Mouse (Mus musculus): Measurements from ENCODE around the gene Tmem183a. TPM values are rescaled to one million over a fixed set of nuclear protein-coding genes. Genes with fewer than 3 reads are reported as not detected.

The Tmem183a gene
- polyA plus RNA-seq (2014; fragmentation: Illumina TruSeq; extraction: RNeasy Lipid Tissue Mini Kit (QIAGEN cat#74804); ENCODE audit: low read depth, low replicate concordance), result 14.8 TPM

DNA sequence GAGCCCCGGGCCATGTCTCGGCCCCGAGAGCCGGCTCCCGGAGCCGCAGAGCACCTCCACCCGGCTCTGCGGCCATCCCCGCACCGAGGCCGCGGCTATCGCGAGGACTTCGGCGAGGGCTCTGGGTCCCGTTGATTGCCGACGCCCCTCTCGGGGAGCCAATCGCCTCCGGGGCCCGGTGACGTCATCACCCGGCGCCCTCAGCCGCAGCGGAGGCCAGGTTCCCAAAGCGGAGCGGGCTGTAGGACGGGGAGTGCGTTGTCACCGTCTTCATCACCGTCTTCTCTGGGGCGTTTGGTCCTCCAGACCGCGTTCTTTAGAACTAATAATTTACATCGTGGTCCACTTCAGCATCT, at the start of gene Tmem183a:
Gene Tmem183a, minus strand, starts transcription at position 123 of the 356 bp plus-strand sequence.

DNA sequence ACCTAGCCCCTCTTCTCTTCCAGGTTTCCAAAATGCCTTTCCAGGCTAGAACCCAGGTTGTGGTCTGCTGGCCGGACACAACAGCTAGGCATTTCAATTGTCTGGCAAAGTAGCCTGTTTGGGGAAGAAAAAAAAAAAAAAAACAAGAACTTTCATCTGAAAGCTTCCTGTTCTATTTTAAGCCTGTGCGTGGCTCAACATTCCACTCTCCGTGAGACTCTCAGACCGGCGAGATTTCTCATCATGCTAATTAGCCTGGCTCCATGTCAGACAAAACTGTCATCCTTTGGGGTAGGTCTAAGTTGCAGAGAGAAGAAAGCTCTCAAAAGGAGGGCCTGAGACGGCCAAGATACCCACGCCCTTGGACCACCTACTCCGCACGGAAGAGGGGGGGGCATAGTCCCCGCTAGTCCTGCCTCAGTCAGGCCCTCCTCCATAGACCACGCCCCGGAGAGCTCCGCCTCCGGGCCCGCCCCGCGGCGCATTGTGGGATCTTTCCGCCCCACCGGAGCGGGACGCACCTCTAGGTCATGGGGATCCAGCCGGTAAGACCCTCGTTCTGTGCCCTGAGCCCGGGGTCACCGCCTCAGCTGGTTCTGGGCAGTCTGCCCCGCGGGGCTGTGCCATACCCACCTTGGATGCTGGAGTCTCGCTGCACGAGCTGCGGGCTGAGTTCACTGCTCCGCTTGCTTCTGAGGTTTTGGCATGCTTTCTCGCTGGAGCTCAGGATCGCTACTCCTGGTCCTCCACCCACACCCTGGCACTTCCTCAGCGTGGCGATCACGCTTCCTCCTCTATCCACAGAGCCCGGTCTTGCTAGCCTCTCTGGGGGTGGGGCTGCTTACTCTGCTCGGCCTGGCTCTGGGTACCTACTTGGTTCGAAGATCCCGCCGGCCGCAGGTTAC, 44.0 kb upstream of the Tmem183a start, which contains the start of gene Cyb5r1:
Gene Cyb5r1, plus strand, starts transcription at position 51 of the 905 bp plus-strand sequence.

DNA sequence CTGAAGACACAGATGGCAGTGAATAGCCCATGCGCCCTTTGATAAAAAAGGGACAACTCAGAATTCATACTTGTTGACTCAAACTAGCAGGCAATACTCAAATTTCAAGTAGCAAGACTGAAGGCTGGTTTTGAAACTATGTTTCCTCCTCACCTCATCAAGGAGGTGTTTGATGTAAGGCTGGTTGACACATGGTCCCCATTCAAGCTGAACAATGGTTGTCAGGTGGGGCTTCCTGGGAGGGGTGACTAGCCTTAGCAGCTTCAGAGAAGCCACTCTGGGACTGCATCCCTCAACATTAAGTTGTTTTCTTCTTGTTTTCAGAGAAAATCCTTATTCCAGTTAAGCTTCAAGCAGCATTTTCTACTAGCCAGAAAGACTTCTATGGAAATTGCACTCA, 23.9 kb upstream of the Tmem183a start, which contains the start of gene 4933406M09Rik:
Gene 4933406M09Rik, plus strand, starts transcription at position 275 of the 400 bp plus-strand sequence.

DNA sequence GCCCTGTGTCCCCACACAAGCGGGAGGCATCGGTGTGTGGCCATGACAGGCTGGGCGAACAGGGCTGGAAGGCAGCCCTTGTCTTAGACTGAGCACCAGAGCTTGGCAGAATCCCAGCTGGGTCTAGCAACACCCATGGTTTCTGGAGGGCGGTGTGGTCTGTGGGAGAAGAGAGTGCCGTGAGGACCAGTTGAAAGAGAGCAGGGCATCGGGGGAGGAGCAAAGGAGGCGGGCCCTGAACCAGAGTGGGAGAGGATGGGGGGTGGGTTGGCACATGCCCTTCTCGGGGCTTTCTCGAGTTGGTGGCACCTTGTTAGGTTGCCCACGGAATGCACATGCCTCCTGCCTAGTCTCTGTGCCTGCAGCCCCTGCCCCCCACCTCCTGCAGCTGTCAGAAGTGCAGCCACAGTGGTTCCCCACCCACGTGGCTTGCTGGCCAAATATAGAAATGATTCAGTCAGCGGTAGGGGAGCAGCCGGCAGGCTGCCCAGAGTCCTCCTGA, 29.0 kb downstream of the Tmem183a start, which contains the start of gene Ppfia4:
Gene Ppfia4, minus strand, starts transcription at position 159 of the 502 bp plus-strand sequence.

Other genes starting within 250 kb of the Tmem183a start
- 0.71 TPM for gene Chil1, start 179.8 kb downstream of the Tmem183a start, polyA plus RNA-seq (2014; fragmentation: Illumina TruSeq; extraction: RNeasy Lipid Tissue Mini Kit (QIAGEN cat#74804); ENCODE audit: low read depth, low replicate concordance)
- gene Mybph, start 168.5 kb downstream of the Tmem183a start, polyA plus RNA-seq (2014; fragmentation: Illumina TruSeq; extraction: RNeasy Lipid Tissue Mini Kit (QIAGEN cat#74804); ENCODE audit: low read depth, low replicate concordance), result not detected
- 9.8 TPM for gene Adora1, start 126.5 kb downstream of the Tmem183a start, polyA plus RNA-seq (2014; fragmentation: Illumina TruSeq; extraction: RNeasy Lipid Tissue Mini Kit (QIAGEN cat#74804); ENCODE audit: low read depth, low replicate concordance)
- not detected for gene Myog, start 72.0 kb downstream of the Tmem183a start, polyA plus RNA-seq (2014; fragmentation: Illumina TruSeq; extraction: RNeasy Lipid Tissue Mini Kit (QIAGEN cat#74804); ENCODE audit: low read depth, low replicate concordance)
- 1.8 TPM for gene Ppfia4, start 29.1 kb downstream of the Tmem183a start, polyA plus RNA-seq (2014; fragmentation: Illumina TruSeq; extraction: RNeasy Lipid Tissue Mini Kit (QIAGEN cat#74804); ENCODE audit: low read depth, low replicate concordance)
- gene 4933406M09Rik, start 24.0 kb upstream of the Tmem183a start, polyA plus RNA-seq (2014; fragmentation: Illumina TruSeq; extraction: RNeasy Lipid Tissue Mini Kit (QIAGEN cat#74804); ENCODE audit: low read depth, low replicate concordance), result not detected
- 30.1 TPM for gene Cyb5r1, start 43.6 kb upstream of the Tmem183a start, polyA plus RNA-seq (2014; fragmentation: Illumina TruSeq; extraction: RNeasy Lipid Tissue Mini Kit (QIAGEN cat#74804); ENCODE audit: low read depth, low replicate concordance)
- 114 TPM for gene Adipor1, start 53.4 kb upstream of the Tmem183a start, polyA plus RNA-seq (2014; fragmentation: Illumina TruSeq; extraction: RNeasy Lipid Tissue Mini Kit (QIAGEN cat#74804); ENCODE audit: low read depth, low replicate concordance)
- 21.7 TPM for gene Klhl12, start 93.6 kb upstream of the Tmem183a start, polyA plus RNA-seq (2014; fragmentation: Illumina TruSeq; extraction: RNeasy Lipid Tissue Mini Kit (QIAGEN cat#74804); ENCODE audit: low read depth, low replicate concordance)
- 11.0 TPM for gene Rabif, start 132.7 kb upstream of the Tmem183a start, polyA plus RNA-seq (2014; fragmentation: Illumina TruSeq; extraction: RNeasy Lipid Tissue Mini Kit (QIAGEN cat#74804); ENCODE audit: low read depth, low replicate concordance)
- gene Mgat4e, start 187.7 kb upstream of the Tmem183a start, polyA plus RNA-seq (2014; fragmentation: Illumina TruSeq; extraction: RNeasy Lipid Tissue Mini Kit (QIAGEN cat#74804); ENCODE audit: low read depth, low replicate concordance), result not detected
- gene Kdm5b, start 198.2 kb upstream of the Tmem183a start, polyA plus RNA-seq (2014; fragmentation: Illumina TruSeq; extraction: RNeasy Lipid Tissue Mini Kit (QIAGEN cat#74804); ENCODE audit: low read depth, low replicate concordance), result 5.4 TPM

Data from heart, adult 10 weeks (tissue).